ENCODE assay signal across 14 mouse cellular contexts in genomic region chr19:53710861-53711260, GRCm38 (mm10). TPM values are rescaled to one million over a fixed set of nuclear protein-coding genes. Genes with fewer than 3 reads are reported as not detected.
DNase-seq lines count a peak whose midpoint lies in the region; ATAC-seq lines count a peak whose summit lies in the region.
"Had no signal": no experiment of that assay in that cellular context is flagged by ENCODE, and none has a peak within 500 bp of the region (broad histone marks: within the 10 kb centered on the region; RNA-seq: fewer than 3 reads in every experiment).

No protein-coding gene starts in this region.

- H3K4me1 ChIP-seq in embryonic facial prominence, embryonic 14.5 days (ENCODE audit: control insufficient read depth, insufficient read depth, low read length): 0 out of 2 replicates have a peak, but pooled peaks cover 4% of the 10 kb centered on the region
- H3K4me1 ChIP-seq in embryonic facial prominence, embryonic 10.5 days: peaks cover 6% of the 10 kb centered on the region
- peaks cover 8% of the 10 kb centered on the region for H3K4me1 ChIP-seq in liver, embryonic 12.5 days
- H3K4me1 ChIP-seq in forebrain, embryonic 14.5 days (ENCODE audit: control insufficient read depth, insufficient read depth, low read length): no peaks in the 10 kb centered on the region
- H3K4me1 ChIP-seq: hindbrain, embryonic 15.5 days; midbrain, embryonic 13.5 days; neural tube, embryonic 13.5 days had no signal

- 59% methylated on average over 4 of the region's 4 CpGs for WGBS in embryonic facial prominence, embryonic 14.5 days
- WGBS in embryonic facial prominence, embryonic 10.5 days: 71% methylated on average over 4 of the region's 4 CpGs
- 30% methylated on average over 4 of the region's 4 CpGs for WGBS in liver, embryonic 12.5 days (ENCODE audit: insufficient replicate concordance)
- WGBS in forebrain, embryonic 14.5 days: 65% methylated on average over 4 of the region's 4 CpGs

- DNase-seq in embryonic facial prominence, embryonic 14.5 days (ENCODE audit: low spot score): no peak
- DNase-seq in embryonic facial prominence, embryonic 10.5 days (ENCODE audit: low spot score): no peak
- DNase-seq in liver: no peak
- peak; percentile 63 to 65 for DNase-seq in heart, postnatal 10 days
- DNase-seq in forebrain, embryonic 14.5 days (ENCODE audit: low spot score): no peak
- DNase-seq: kidney, postnatal 25 days; thymus, adult 18-20 months had no signal

- peak; percentile 81; the same call in 1 of the 2 replicates for ATAC-seq in embryonic facial prominence, embryonic 14.5 days (ENCODE audit: low read depth)
- peak; percentile 24; the same call in 1 of the 2 replicates for ATAC-seq in liver, embryonic 12.5 days
- peak; percentile 59; the same call in 1 of the 2 replicates for ATAC-seq in megakaryocyte-erythroid progenitor cell, adult 5-6 weeks (replicated peaks; ENCODE audit: low FRiP score, low TSS enrichment, poor library complexity, severe bottlenecking)
- ATAC-seq in forebrain, embryonic 14.5 days: no peak
- ATAC-seq in activated CD4-positive, CD25-positive, alpha-beta regulatory T cell, adult 4 months: no peak
- ATAC-seq: lung, postnatal 0 days; midbrain, embryonic 13.5 days had no signal

- H3K9ac ChIP-seq in embryonic facial prominence, embryonic 14.5 days (ENCODE audit: low read depth, low read length): no peak overlapping the region
- no peak overlapping the region for H3K9ac ChIP-seq in liver, embryonic 12.5 days
- no peak overlapping the region for H3K9ac ChIP-seq in forebrain, embryonic 14.5 days (ENCODE audit: low read length)
- H3K9ac ChIP-seq: hindbrain, embryonic 15.5 days; midbrain, embryonic 13.5 days; neural tube, embryonic 13.5 days had no signal

- no peaks in the 10 kb centered on the region for H3K27me3 ChIP-seq in embryonic facial prominence, embryonic 14.5 days (replicated peaks; ENCODE audit: control insufficient read depth, insufficient read depth, low read length)
- H3K27me3 ChIP-seq in embryonic facial prominence, embryonic 10.5 days (replicated peaks; ENCODE audit: low read depth, poor library complexity, severe bottlenecking): no peaks in the 10 kb centered on the region
- peaks cover 15% of the 10 kb centered on the region for H3K27me3 ChIP-seq in liver, embryonic 12.5 days (replicated peaks)
- no peaks in the 10 kb centered on the region for H3K27me3 ChIP-seq in forebrain, embryonic 14.5 days (replicated peaks; ENCODE audit: control insufficient read depth, insufficient read depth, low read length)
- H3K27me3 ChIP-seq: hindbrain, embryonic 15.5 days; midbrain, embryonic 13.5 days; neural tube, embryonic 13.5 days had no signal

- 0 out of 2 replicates have a peak, but pooled peaks cover 4% of the 10 kb centered on the region for H3K9me3 ChIP-seq in embryonic facial prominence, embryonic 14.5 days (ENCODE audit: control insufficient read depth, low read length)
- H3K9me3 ChIP-seq in embryonic facial prominence, embryonic 10.5 days: peaks cover 7% of the 10 kb centered on the region; the same call in 1 of the 2 replicates
- no peaks in the 10 kb centered on the region for H3K9me3 ChIP-seq in liver, embryonic 12.5 days (replicated peaks)
- H3K9me3 ChIP-seq in forebrain, embryonic 14.5 days (replicated peaks; ENCODE audit: control insufficient read depth, low read length): 0 out of 2 replicates have a peak, but pooled peaks cover 7% of the 10 kb centered on the region

- H3K27ac ChIP-seq in embryonic facial prominence, embryonic 14.5 days (replicated peaks; ENCODE audit: low read depth, low read length): no peak overlapping the region
- H3K27ac ChIP-seq in embryonic facial prominence, embryonic 10.5 days (replicated peaks): no peak overlapping the region
- H3K27ac ChIP-seq in liver, embryonic 12.5 days: no peak overlapping the region
- no peak overlapping the region for H3K27ac ChIP-seq in forebrain, embryonic 14.5 days (ENCODE audit: low read depth, low read length)
- H3K27ac ChIP-seq: hindbrain, embryonic 15.5 days; midbrain, embryonic 13.5 days; neural tube, embryonic 13.5 days had no signal

- intact Hi-C loops in heart, postnatal 10 days (cut with DNase I): loop anchor here (5.0 kb wide), 1 partner anchor 34 kb away; the partner anchor contains the start of gene Rbm20

- no peak overlapping the region for H3K4me3 ChIP-seq in embryonic facial prominence, embryonic 14.5 days (ENCODE audit: low read depth, low read length)
- H3K4me3 ChIP-seq in embryonic facial prominence, embryonic 10.5 days: no peak overlapping the region
- H3K4me3 ChIP-seq in liver, embryonic 12.5 days: no peak overlapping the region
- H3K4me3 ChIP-seq in forebrain, embryonic 14.5 days (ENCODE audit: low read depth, low read length): no peak overlapping the region
- H3K4me3 ChIP-seq: hindbrain, embryonic 15.5 days; midbrain, embryonic 13.5 days; neural tube, embryonic 13.5 days had no signal

- no peaks in the 10 kb centered on the region for H3K36me3 ChIP-seq in embryonic facial prominence, embryonic 14.5 days (ENCODE audit: control insufficient read depth, insufficient read depth, low read length)
- no peaks in the 10 kb centered on the region for H3K36me3 ChIP-seq in embryonic facial prominence, embryonic 10.5 days (replicated peaks)
- no peaks in the 10 kb centered on the region for H3K36me3 ChIP-seq in liver, embryonic 12.5 days
- no peaks in the 10 kb centered on the region for H3K36me3 ChIP-seq in forebrain, embryonic 14.5 days (ENCODE audit: control insufficient read depth, insufficient read depth, low read length)
- H3K36me3 ChIP-seq: hindbrain, embryonic 15.5 days; midbrain, embryonic 13.5 days; neural tube, embryonic 13.5 days had no signal

- H3K4me2 ChIP-seq in embryonic facial prominence, embryonic 14.5 days (ENCODE audit: low read depth, low read length): no peak overlapping the region
- no peak overlapping the region for H3K4me2 ChIP-seq in liver, embryonic 12.5 days
- H3K4me2 ChIP-seq in forebrain, embryonic 14.5 days (ENCODE audit: low read length): no peak overlapping the region
- H3K4me2 ChIP-seq: hindbrain, embryonic 15.5 days; midbrain, embryonic 13.5 days; neural tube, embryonic 13.5 days had no signal

RNA-seq across cellular contexts. Expression of gene Rbm20, which starts 33.8 kb away (rescaled TPM):
- polyA plus RNA-seq in embryonic facial prominence, embryonic 14.5 days (2014; fragmentation: Nextera tagmentation; extraction: Ambion mirVana): 5.8 and 5.9 TPM in 2 replicates
- polyA plus RNA-seq in embryonic facial prominence, embryonic 10.5 days (2016; fragmentation: Nextera tagmentation; extraction: Ambion mirVana): 0.87 and 1.2 TPM in 2 replicates
- polyA plus RNA-seq in liver, embryonic 12.5 days (2016; fragmentation: Nextera tagmentation; extraction: Ambion mirVana): 0.18 and 0.53 TPM in 2 replicates
- total RNA-seq in heart, postnatal 10 days (2021): 100 to 1,000 TPM; 257 to 294 TPM
- total RNA-seq in megakaryocyte-erythroid progenitor cell, adult 5-6 weeks (2014; fragmentation: Nextera tagmentation): 0.22 and 1.2 TPM in 2 replicates
- total RNA-seq in megakaryocyte-erythroid progenitor cell, adult 5-6 weeks (2017): 0.27 and 0.38 TPM in 2 replicates
- polyA plus RNA-seq in forebrain, embryonic 14.5 days (2014; fragmentation: Nextera tagmentation; extraction: Ambion mirVana): 4.4 and 4.7 TPM in 2 replicates
- under 1 TPM; 0.24 to 0.41 TPM for polyA plus RNA-seq in activated CD4-positive, CD25-positive, alpha-beta regulatory T cell, adult 4 months (2017; shearing (Covaris generic))

Comparison
In these comparisons a context has a peak if more than half of its experiments do, and no peak if none do; other contexts are left out.
1. ATAC-seq: peak in embryonic facial prominence, embryonic 14.5 days (single experiment), liver, embryonic 12.5 days (single experiment) and megakaryocyte-erythroid progenitor cell, adult 5-6 weeks (single experiment); none in forebrain, embryonic 14.5 days (single experiment) and activated CD4-positive, CD25-positive, alpha-beta regulatory T cell, adult 4 months (single experiment).
2. DNase-seq: peak in heart, postnatal 10 days (2 of 2); none in embryonic facial prominence, embryonic 14.5 days (single experiment), embryonic facial prominence, embryonic 10.5 days (single experiment), liver (single experiment) and forebrain, embryonic 14.5 days (single experiment).